Mouse (Mus musculus) midbrain, embryonic 11.5 days (tissue): ENCODE results near the gene Rrp12. TPM values are rescaled to one million over a fixed set of nuclear protein-coding genes. Genes with fewer than 3 reads are reported as not detected.
"Not testable (repeated sequence)": the region's sequence is repeated elsewhere in the genome, so short reads cannot be mapped to it uniquely, and the experiment has no call there.

Source experiments
- ATAC-seq: fragments of 200-750 bp; cut with Nextera tagmentation; 2 replicates; pipeline ENCODE4 v1.8.0; 2017; ENCODE audit warnings: moderate TSS enrichment, moderate library complexity; ENCODE audit not compliant: low FRiP score
- DNase-seq: peaks from one replicate; pipeline ENCODE4 v3.0.0; 2015; ENCODE audit warnings: low spot score; ENCODE audit errors: missing footprints
- H3K27ac ChIP-seq: fragments of 300-500 bp; sonication (generic); 2 replicates; pipeline ENCODE4 v1.5.1; 2014; ENCODE audit warnings: low read depth, low read length
- H3K27me3 ChIP-seq: fragments of 300-500 bp; sonication (generic); 2 replicates; pipeline ENCODE4 v1.6.1; 2014; ENCODE audit warnings: mild to moderate bottlenecking, low read length, moderate library complexity, mixed read lengths; ENCODE audit not compliant: control insufficient read depth, insufficient read depth
- H3K36me3 ChIP-seq: fragments of 300-500 bp; sonication (generic); 2 replicates; pipeline ENCODE4 v1.6.1; 2014; ENCODE audit warnings: mild to moderate bottlenecking, low read length, moderate library complexity, mixed read lengths; ENCODE audit not compliant: control insufficient read depth, insufficient read depth
- H3K4me1 ChIP-seq: fragments of 300-500 bp; sonication (generic); 2 replicates; pipeline ENCODE4 v1.6.1; 2014; ENCODE audit warnings: low read length; ENCODE audit not compliant: control insufficient read depth, insufficient read depth
- H3K4me2 ChIP-seq: fragments of 300-500 bp; sonication (generic); 2 replicates; pipeline ENCODE4 v1.6.1; 2014; ENCODE audit warnings: mild to moderate bottlenecking, moderate library complexity
- H3K4me3 ChIP-seq: fragments of 300-500 bp; sonication (generic); 2 replicates; pipeline ENCODE4 v1.5.1; 2014; ENCODE audit warnings: low read depth, low read length
- H3K9ac ChIP-seq: fragments of 300-500 bp; sonication (generic); 2 replicates; pipeline ENCODE4 v1.6.1; 2014; ENCODE audit warnings: low read length
- H3K9me3 ChIP-seq: fragments of 300-500 bp; sonication (generic); 2 replicates; pipeline ENCODE4 v1.6.1; 2016; ENCODE audit warnings: low read length; ENCODE audit not compliant: control insufficient read depth
- WGBS: fragments of 180-500 bp; shearing (Covaris S2); extraction: QIAGEN DNeasy Blood & Tissue Kit; methylation state at CpG from one replicate; pipeline ENCODE4 v1.1.7; 2014; 5-methylcytosine and 5-hydroxymethylcytosine counted together
- polyA plus RNA-seq: library from polyadenylated mRNA; unstranded; fragments of >200 nt; fragmentation: Nextera tagmentation; extraction: Ambion mirVana; gene quantifications from 2 replicates; pipeline ENCODE4 v1.2.1, GENCODE M21; 2014

The Rrp12 gene
- polyA plus RNA-seq, 1 experiment from 2014 or later = 14.7 TPM

GRCm38 (mm10) chr19:41896319-41896711, 342 bp upstream of the Rrp12 start:
- no peak for DNase-seq
- 15% methylated on average over 18 of the region's 18 CpGs for WGBS
- Histone ChIP-seq H3K4me1 (peaks cover 11% of the 10 kb centered on the region), H3K4me2 (peak overlapping the region; percentile 68), H3K4me3 (peak overlapping the region; percentile 64), H3K9ac (peak overlapping the region; percentile 36; the same call in 1 of the 2 replicates), H3K27ac (no peak overlapping the region), H3K9me3 (no peaks in the 10 kb centered on the region), H3K36me3 (no peaks in the 10 kb centered on the region), H3K27me3 (no peaks in the 10 kb centered on the region)
- peak; percentile 47 for ATAC-seq

DNA sequence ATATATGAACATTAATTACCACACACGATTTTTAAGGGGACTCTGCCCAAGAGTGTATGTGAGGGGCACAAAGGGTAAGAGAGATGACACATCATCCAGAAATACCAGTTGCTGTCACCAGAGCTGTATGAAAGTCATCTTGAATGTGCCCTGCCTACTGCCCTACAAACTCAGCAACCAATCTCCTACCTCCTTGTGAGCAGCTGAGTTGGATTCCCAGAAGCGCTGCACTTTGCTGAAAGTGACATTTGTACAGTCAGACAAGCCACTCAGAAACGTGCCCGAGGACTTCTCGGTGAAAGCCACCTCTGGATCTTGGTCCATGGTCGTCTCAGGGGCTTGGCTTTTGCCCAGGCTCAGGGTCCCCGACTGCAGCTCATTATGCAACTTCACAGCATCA, 1.0 kb downstream of the Rrp12 start:
- H3K27ac ChIP-seq = no peak overlapping the region
- H3K36me3 ChIP-seq = peaks cover 5% of the 10 kb centered on the region; the same call in 1 of the 2 replicates
- peak overlapping the region; percentile 68 for H3K4me2 ChIP-seq
- no peak for ATAC-seq
- peaks cover 11% of the 10 kb centered on the region for H3K4me1 ChIP-seq
- WGBS = 50% methylated on average over 7 of the region's 7 CpGs
- peak overlapping the region; percentile 0; the same call in 1 of the 2 replicates for H3K9ac ChIP-seq
- no peaks in the 10 kb centered on the region for H3K9me3 ChIP-seq
- peak overlapping the region; percentile 64 for H3K4me3 ChIP-seq
- H3K27me3 ChIP-seq = no peaks in the 10 kb centered on the region
- DNase-seq = no peak

GRCm38 (mm10) chr19:41888191-41888590, 7.8 kb downstream of the Rrp12 start:
- Histone ChIP-seq H3K36me3 (peaks cover 11% of the 10 kb centered on the region), H3K27me3 (no peaks in the 10 kb centered on the region), H3K9me3 (no peaks in the 10 kb centered on the region), H3K4me1 (no peaks in the 10 kb centered on the region), H3K4me3 (no peak overlapping the region), H3K27ac (no peak overlapping the region), H3K9ac (no peak overlapping the region), H3K4me2 (no peak overlapping the region)
- ATAC-seq (no peak), DNase-seq (no peak)

GRCm38 (mm10) chr19:41883882-41884281, 12.1 kb downstream of the Rrp12 start:
- no peak for DNase-seq
- Histone ChIP-seq H3K9me3 (no peaks in the 10 kb centered on the region), H3K9ac (no peak overlapping the region), H3K4me2 (no peak overlapping the region), H3K27ac (no peak overlapping the region), H3K4me1 (no peaks in the 10 kb centered on the region), H3K36me3 (peaks cover 6% of the 10 kb centered on the region), H3K4me3 (no peak overlapping the region), H3K27me3 (no peaks in the 10 kb centered on the region)
- no peak for ATAC-seq
- WGBS = 93% methylated on average over 9 of the region's 9 CpGs

GRCm38 (mm10) chr19:41881842-41882241, 14.1 kb downstream of the Rrp12 start:
- H3K4me1 ChIP-seq = no peaks in the 10 kb centered on the region
- no peak overlapping the region for H3K27ac ChIP-seq
- no peaks in the 10 kb centered on the region for H3K9me3 ChIP-seq
- H3K36me3 ChIP-seq = peaks cover 11% of the 10 kb centered on the region
- no peaks in the 10 kb centered on the region for H3K27me3 ChIP-seq
- WGBS = 93% methylated on average over 4 of the region's 4 CpGs
- DNase-seq = no peak
- no peak overlapping the region for H3K9ac ChIP-seq
- H3K4me3 ChIP-seq = no peak overlapping the region
- H3K4me2 ChIP-seq = no peak overlapping the region
- no peak for ATAC-seq

- Histone ChIP-seq H3K9ac (no peak overlapping the region), H3K27me3 (no peaks in the 10 kb centered on the region), H3K4me3 (no peak overlapping the region), H3K27ac (no peak overlapping the region), H3K9me3 (no peaks in the 10 kb centered on the region), H3K4me1 (no peaks in the 10 kb centered on the region), H3K4me2 (no peak overlapping the region), H3K36me3 (peaks cover 12% of the 10 kb centered on the region)
- ATAC-seq (no peak), DNase-seq (no peak)
- 93% methylated on average over 14 of the region's 14 CpGs for WGBS
These were observed 21.6 kb downstream of the Rrp12 start for GRCm38 (mm10) chr19:41874356-41874755.

DNA sequence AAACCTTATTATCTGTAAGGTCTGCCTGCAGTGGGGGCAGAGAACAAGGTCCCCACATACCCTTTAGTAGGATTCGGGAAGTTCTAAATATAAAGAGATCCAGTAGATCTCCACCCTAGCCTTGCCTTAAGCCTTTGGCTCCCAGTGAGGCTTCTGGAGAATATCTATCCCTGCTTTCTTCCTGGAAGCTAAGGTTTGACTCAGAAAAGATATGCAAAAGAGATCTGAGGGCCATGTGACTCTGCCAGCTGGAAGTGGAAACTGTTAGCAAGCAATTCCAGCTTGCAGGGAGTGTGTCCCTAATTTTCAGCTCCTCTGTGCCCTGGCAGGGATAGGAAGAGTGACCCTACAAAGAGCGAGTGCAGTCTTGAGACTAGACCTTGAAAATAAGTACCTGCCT, 23.7 kb downstream of the Rrp12 start:
- ATAC-seq (no peak), DNase-seq (no peak)
- Histone ChIP-seq H3K9me3 (no peaks in the 10 kb centered on the region), H3K27ac (no peak overlapping the region), H3K27me3 (no peaks in the 10 kb centered on the region), H3K4me1 (no peaks in the 10 kb centered on the region), H3K36me3 (peaks cover 10% of the 10 kb centered on the region), H3K4me3 (no peak overlapping the region), H3K9ac (no peak overlapping the region), H3K4me2 (no peak overlapping the region)
- WGBS = 96% methylated on average over 2 of the region's 2 CpGs

DNA sequence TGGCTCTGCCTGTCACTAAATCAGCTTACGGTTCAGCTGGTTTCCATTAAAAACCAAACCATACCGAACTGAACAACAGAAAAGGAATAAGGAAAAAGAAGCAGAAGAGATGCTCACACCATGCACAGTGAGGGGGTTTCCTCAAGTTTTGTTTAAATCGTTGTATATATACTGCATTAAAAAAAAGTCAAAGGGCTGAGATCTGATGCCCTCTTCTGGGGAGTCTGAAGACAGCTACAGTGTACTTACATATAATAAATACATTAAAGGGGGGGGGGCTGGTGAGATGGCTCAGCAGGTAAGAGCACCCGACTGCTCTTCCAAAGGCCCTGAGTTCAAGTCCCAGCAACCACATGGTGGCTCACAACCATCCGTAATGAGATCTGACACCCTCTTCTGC, 26.0 kb downstream of the Rrp12 start:
- WGBS = 91% methylated on average over 5 of the region's 5 CpGs
- H3K27ac ChIP-seq, H3K4me1 ChIP-seq, H3K9me3 ChIP-seq, H3K4me2 ChIP-seq, DNase-seq, H3K4me3 ChIP-seq, H3K9ac ChIP-seq, ATAC-seq, H3K36me3 ChIP-seq, H3K27me3 ChIP-seq: not testable (repeated sequence)

DNA sequence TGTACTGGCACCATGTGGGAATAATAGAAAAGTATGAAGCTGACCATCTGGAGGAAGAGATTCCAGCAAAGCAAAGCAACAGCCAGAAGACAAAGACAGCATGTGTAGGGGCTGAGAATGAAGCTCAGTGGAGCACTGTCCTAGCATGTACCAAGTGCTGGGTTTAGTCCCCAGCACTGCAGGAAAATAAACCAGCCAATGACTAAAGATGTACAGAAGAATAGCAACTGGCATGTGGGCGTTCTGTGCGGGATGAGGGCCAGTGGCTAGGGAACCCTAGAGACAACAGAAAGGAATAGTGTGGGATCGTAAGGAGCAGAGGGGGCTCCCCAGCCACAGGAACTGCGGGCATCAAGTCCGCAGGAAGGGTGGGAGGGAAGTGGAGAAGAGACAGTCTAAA, 26.7 kb downstream of the Rrp12 start:
- 96% methylated on average over 5 of the region's 5 CpGs for WGBS
- H3K9me3 ChIP-seq = no peaks in the 10 kb centered on the region
- no peak overlapping the region for H3K9ac ChIP-seq
- no peak overlapping the region for H3K4me2 ChIP-seq
- H3K27me3 ChIP-seq = no peaks in the 10 kb centered on the region
- DNase-seq = no peak
- peaks cover 5% of the 10 kb centered on the region for H3K36me3 ChIP-seq
- no peak overlapping the region for H3K4me3 ChIP-seq
- no peaks in the 10 kb centered on the region for H3K4me1 ChIP-seq
- no peak overlapping the region for H3K27ac ChIP-seq
- ATAC-seq = no peak

DNA sequence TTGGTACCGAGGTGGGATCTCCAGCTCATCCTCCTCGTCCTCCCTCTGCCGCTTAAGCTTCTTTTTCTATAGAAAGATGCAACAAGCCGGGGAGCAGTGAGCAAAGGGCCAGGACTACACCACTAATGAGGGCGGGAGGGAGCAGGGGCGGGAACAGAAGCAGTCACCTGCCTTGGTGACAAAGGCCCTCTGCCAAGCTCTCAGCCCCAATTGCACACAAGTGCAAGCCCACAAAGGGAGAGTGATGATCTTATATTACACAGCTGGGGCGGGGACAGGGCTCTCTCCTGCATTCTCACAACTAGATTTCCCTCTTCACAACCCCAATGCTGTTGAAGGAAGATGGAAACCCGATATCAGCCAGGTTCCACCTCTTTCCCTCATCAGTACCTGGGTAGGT, 29.3 kb downstream of the Rrp12 start:
- Histone ChIP-seq H3K27me3 (no peaks in the 10 kb centered on the region), H3K27ac (no peak overlapping the region), H3K4me1 (no peaks in the 10 kb centered on the region), H3K36me3 (peaks cover 4% of the 10 kb centered on the region; the same call in 1 of the 2 replicates), H3K4me3 (no peak overlapping the region), H3K9me3 (no peaks in the 10 kb centered on the region), H3K4me2 (no peak overlapping the region), H3K9ac (no peak overlapping the region)
- DNase-seq (no peak), ATAC-seq (no peak)
- 88% methylated on average over 8 of the region's 8 CpGs for WGBS
